In genomic region chr8:76384282-76384637, GRCm38 (mm10) we compare ENCODE assay signal across 12 mouse cellular contexts.
A peak's percentile ranks its signal among the peaks of the same experiment; 100 is the strongest.
DNase-seq lines count a peak whose midpoint lies in the region; ATAC-seq and TF ChIP-seq lines count a peak whose summit lies in the region.
"Had no signal": no experiment of that assay in that cellular context is flagged by ENCODE, and none has a peak within 500 bp of the region (broad histone marks: within the 10 kb centered on the region; RNA-seq: fewer than 3 reads in every experiment).

No protein-coding gene starts in this region.

- no peaks in the 10 kb centered on the region for H3K27me3 ChIP-seq in hindbrain, postnatal 0 days (ENCODE audit: insufficient read depth, low read length)
- no peaks in the 10 kb centered on the region for H3K27me3 ChIP-seq in hindbrain, embryonic 11.5 days (ENCODE audit: control insufficient read depth, insufficient read depth, low read length)

- TF ChIP-seq CTCF in hindbrain, postnatal 0 days (IDR thresholded peaks at IDR 0.05; ENCODE audit: low read depth) = no peak

- DNase-seq in cerebellum, postnatal 10 days = peak; percentile 74 to 80
- DNase-seq in cerebellum, adult 8-10 months = no peak
- DNase-seq in hindbrain, postnatal 0 days (ENCODE audit: low spot score) = peak; percentile 57
- DNase-seq in hindbrain, embryonic 11.5 days (ENCODE audit: low spot score) = no peak
- peak; percentile 4 for DNase-seq in right cerebral cortex, postnatal 4 days
- no peak for DNase-seq in right cerebral cortex, postnatal 25 days
- no peak for DNase-seq in neural tube, embryonic 10.5 days (ENCODE audit: extremely low spot score, low spot score)
- no peak for DNase-seq in adrenal gland, adult 8-10 months
- DNase-seq: thymus, postnatal 14 days had no signal

- H3K27ac ChIP-seq in hindbrain, postnatal 0 days = no peak overlapping the region
- H3K27ac ChIP-seq in hindbrain, embryonic 11.5 days (ENCODE audit: low read depth, low read length) = no peak overlapping the region
- H3K27ac ChIP-seq: heart, adult 2 months; kidney, postnatal 0 days; macrophage had no signal

- H3K4me1 ChIP-seq in hindbrain, postnatal 0 days (ENCODE audit: insufficient read depth, low read length) = no peaks in the 10 kb centered on the region
- H3K4me1 ChIP-seq in hindbrain, embryonic 11.5 days (replicated peaks; ENCODE audit: control insufficient read depth, insufficient read depth, low read length) = no peaks in the 10 kb centered on the region

- ATAC-seq in hindbrain, postnatal 0 days = 0 out of 2 replicates have a peak, but pooled peaks have one; percentile 47
- ATAC-seq in hindbrain, embryonic 11.5 days (ENCODE audit: low FRiP score) = no peak

- no peak overlapping the region for H3K4me2 ChIP-seq in hindbrain, postnatal 0 days (ENCODE audit: low read depth, low read length)
- H3K4me2 ChIP-seq in hindbrain, embryonic 11.5 days (replicated peaks; ENCODE audit: low read depth, low read length) = no peak overlapping the region

- H3K9ac ChIP-seq in hindbrain, postnatal 0 days (replicated peaks; ENCODE audit: low read length) = no peak overlapping the region
- no peak overlapping the region for H3K9ac ChIP-seq in hindbrain, embryonic 11.5 days (ENCODE audit: low read depth, low read length)

- H3K36me3 ChIP-seq in hindbrain, postnatal 0 days (ENCODE audit: insufficient read depth, low read length) = no peaks in the 10 kb centered on the region
- H3K36me3 ChIP-seq in hindbrain, embryonic 11.5 days (ENCODE audit: control insufficient read depth, insufficient read depth, low read length) = no peaks in the 10 kb centered on the region

- 35% methylated on average over 5 of the region's 5 CpGs for WGBS in hindbrain, postnatal 0 days
- WGBS in hindbrain, embryonic 11.5 days = 93% methylated on average over 5 of the region's 5 CpGs

- H3K9me3 ChIP-seq in hindbrain, postnatal 0 days (ENCODE audit: low read length) = no peaks in the 10 kb centered on the region
- no peaks in the 10 kb centered on the region for H3K9me3 ChIP-seq in hindbrain, embryonic 11.5 days (ENCODE audit: control insufficient read depth, low read length)

- no peak overlapping the region for H3K4me3 ChIP-seq in hindbrain, postnatal 0 days (ENCODE audit: low read length)
- no peak overlapping the region for H3K4me3 ChIP-seq in hindbrain, embryonic 11.5 days (ENCODE audit: low read depth, low read length)
- H3K4me3 ChIP-seq: heart, adult 2 months had no signal

Comparison
In these comparisons a context has a peak if more than half of its experiments do, and no peak if none do; other contexts are left out.
1. DNase-seq: peak in cerebellum, postnatal 10 days (2 of 2), hindbrain, postnatal 0 days (single experiment) and right cerebral cortex, postnatal 4 days (single experiment); none in cerebellum, adult 8-10 months (single experiment), hindbrain, embryonic 11.5 days (single experiment), right cerebral cortex, postnatal 25 days (single experiment), neural tube, embryonic 10.5 days (single experiment) and adrenal gland, adult 8-10 months (single experiment).